Mouse (Mus musculus): ENCODE measurements around the gene Thap8. TPM values are rescaled to one million over a fixed set of nuclear protein-coding genes. Genes with fewer than 3 reads are reported as not detected.
"Not testable (repeated sequence)": the region's sequence is repeated elsewhere in the genome, so short reads cannot be mapped to it uniquely, and the experiment has no call there.

The Thap8 gene
- polyA plus RNA-seq, 1 experiment from 2014 or later: 0.66 TPM

GRCm38 (mm10) chr7:30237374-30237773 lies 42.5 kb upstream of the Thap8 start:
- 89% methylated on average over 3 of the region's 3 CpGs for WGBS
- H3K27ac ChIP-seq (ENCODE audit: low read depth, low read length); H3K4me2 ChIP-seq (ENCODE audit: low read length): not testable (repeated sequence)

GRCm38 (mm10) chr7:30251956-30252954 lies 27.6 kb upstream of the Thap8 start:
- no peak for ATAC-seq
- WGBS: 90% methylated on average over 12 of the region's 12 CpGs
- H3K27me3 ChIP-seq (replicated peaks; ENCODE audit: control insufficient read depth, insufficient read depth, low read length): no peaks in the 10 kb centered on the region
- H3K4me2 ChIP-seq (ENCODE audit: low read length): no peak overlapping the region
- H3K36me3 ChIP-seq (ENCODE audit: control insufficient read depth, insufficient read depth, low read length): no peaks in the 10 kb centered on the region
- H3K9ac ChIP-seq (ENCODE audit: low read depth, low read length): no peak overlapping the region
- no peak overlapping the region for H3K27ac ChIP-seq (ENCODE audit: low read depth, low read length)
- H3K9me3 ChIP-seq (ENCODE audit: control insufficient read depth, low read length): no peaks in the 10 kb centered on the region
- no peaks in the 10 kb centered on the region for H3K4me1 ChIP-seq (ENCODE audit: control insufficient read depth, insufficient read depth, low read depth, low read length)
- no peak overlapping the region for H3K4me3 ChIP-seq (ENCODE audit: low read length)

More at GRCm38 (mm10) chr7:30237374-30237773, 42.5 kb upstream of the Thap8 start:
- H3K9ac ChIP-seq (ENCODE audit: low read depth, low read length); H3K4me3 ChIP-seq (ENCODE audit: low read length); ATAC-seq; H3K27me3 ChIP-seq (replicated peaks; ENCODE audit: control insufficient read depth, insufficient read depth, low read length); H3K9me3 ChIP-seq (ENCODE audit: control insufficient read depth, low read length): not testable (repeated sequence)
- H3K36me3 ChIP-seq (ENCODE audit: control insufficient read depth, insufficient read depth, low read length): peaks cover 17% of the 10 kb centered on the region; the same call in 1 of the 2 replicates
- peaks cover 11% of the 10 kb centered on the region for H3K4me1 ChIP-seq (ENCODE audit: control insufficient read depth, insufficient read depth, low read depth, low read length)

GRCm38 (mm10) chr7:30265041-30265440 lies 14.9 kb upstream of the Thap8 start:
- H3K4me2 ChIP-seq (ENCODE audit: low read length): no peak overlapping the region
- 88% methylated on average over 2 of the region's 2 CpGs for WGBS
- no peaks in the 10 kb centered on the region for H3K36me3 ChIP-seq (ENCODE audit: control insufficient read depth, insufficient read depth, low read length)
- H3K9ac ChIP-seq (ENCODE audit: low read depth, low read length): no peak overlapping the region
- no peaks in the 10 kb centered on the region for H3K27me3 ChIP-seq (replicated peaks; ENCODE audit: control insufficient read depth, insufficient read depth, low read length)
- no peak overlapping the region for H3K4me3 ChIP-seq (ENCODE audit: low read length)
- no peaks in the 10 kb centered on the region for H3K4me1 ChIP-seq (ENCODE audit: control insufficient read depth, insufficient read depth, low read depth, low read length)
- no peak for ATAC-seq
- no peak overlapping the region for H3K27ac ChIP-seq (ENCODE audit: low read depth, low read length)
- H3K9me3 ChIP-seq (ENCODE audit: control insufficient read depth, low read length): no peaks in the 10 kb centered on the region

GRCm38 (mm10) chr7:30265531-30265930 lies 14.4 kb upstream of the Thap8 start:
- Histone ChIP-seq H3K4me3 (ENCODE audit: low read length) (no peak overlapping the region), H3K4me2 (ENCODE audit: low read length) (no peak overlapping the region), H3K27me3 (replicated peaks; ENCODE audit: control insufficient read depth, insufficient read depth, low read length) (no peaks in the 10 kb centered on the region), H3K36me3 (ENCODE audit: control insufficient read depth, insufficient read depth, low read length) (no peaks in the 10 kb centered on the region; the same call in 1 of the 2 replicates), H3K4me1 (ENCODE audit: control insufficient read depth, insufficient read depth, low read depth, low read length) (no peaks in the 10 kb centered on the region), H3K9me3 (ENCODE audit: control insufficient read depth, low read length) (no peaks in the 10 kb centered on the region), H3K27ac (ENCODE audit: low read depth, low read length) (no peak overlapping the region), H3K9ac (ENCODE audit: low read depth, low read length) (no peak overlapping the region)
- ATAC-seq: no peak
- 94% methylated on average over 5 of the region's 5 CpGs for WGBS

- Histone ChIP-seq H3K9me3 (ENCODE audit: control insufficient read depth, low read length) (no peaks in the 10 kb centered on the region), H3K27me3 (replicated peaks; ENCODE audit: control insufficient read depth, insufficient read depth, low read length) (no peaks in the 10 kb centered on the region), H3K4me3 (ENCODE audit: low read length) (no peak overlapping the region), H3K4me1 (ENCODE audit: control insufficient read depth, insufficient read depth, low read depth, low read length) (no peaks in the 10 kb centered on the region), H3K36me3 (ENCODE audit: control insufficient read depth, insufficient read depth, low read length) (no peaks in the 10 kb centered on the region; the same call in 1 of the 2 replicates), H3K4me2 (ENCODE audit: low read length) (no peak overlapping the region), H3K27ac (ENCODE audit: low read depth, low read length) (no peak overlapping the region), H3K9ac (ENCODE audit: low read depth, low read length) (no peak overlapping the region)
- ATAC-seq: no peak
- WGBS: 89% methylated on average over 7 of the region's 7 CpGs
Observed at GRCm38 (mm10) chr7:30265935-30266334, 14.0 kb upstream of the Thap8 start.

- Histone ChIP-seq H3K4me2 (ENCODE audit: low read length) (no peak overlapping the region), H3K9ac (ENCODE audit: low read depth, low read length) (no peak overlapping the region), H3K27me3 (replicated peaks; ENCODE audit: control insufficient read depth, insufficient read depth, low read length) (no peaks in the 10 kb centered on the region), H3K27ac (ENCODE audit: low read depth, low read length) (no peak overlapping the region), H3K36me3 (ENCODE audit: control insufficient read depth, insufficient read depth, low read length) (no peaks in the 10 kb centered on the region; the same call in 1 of the 2 replicates), H3K9me3 (ENCODE audit: control insufficient read depth, low read length) (no peaks in the 10 kb centered on the region), H3K4me1 (ENCODE audit: control insufficient read depth, insufficient read depth, low read depth, low read length) (no peaks in the 10 kb centered on the region), H3K4me3 (ENCODE audit: low read length) (no peak overlapping the region)
- WGBS: 85% methylated on average over 3 of the region's 3 CpGs
- no peak for ATAC-seq
Observed at GRCm38 (mm10) chr7:30266780-30267179, 13.1 kb upstream of the Thap8 start.

GRCm38 (mm10) chr7:30269641-30270040 lies 10.3 kb upstream of the Thap8 start:
- Histone ChIP-seq H3K27ac (ENCODE audit: low read depth, low read length) (no peak overlapping the region), H3K4me1 (ENCODE audit: control insufficient read depth, insufficient read depth, low read depth, low read length) (no peaks in the 10 kb centered on the region), H3K27me3 (replicated peaks; ENCODE audit: control insufficient read depth, insufficient read depth, low read length) (no peaks in the 10 kb centered on the region), H3K4me2 (ENCODE audit: low read length) (no peak overlapping the region), H3K4me3 (ENCODE audit: low read length) (no peak overlapping the region), H3K9me3 (ENCODE audit: control insufficient read depth, low read length) (no peaks in the 10 kb centered on the region), H3K36me3 (ENCODE audit: control insufficient read depth, insufficient read depth, low read length) (no peaks in the 10 kb centered on the region; the same call in 1 of the 2 replicates), H3K9ac (ENCODE audit: low read depth, low read length) (no peak overlapping the region)
- 87% methylated on average over 4 of the region's 4 CpGs for WGBS
- no peak for ATAC-seq

GRCm38 (mm10) chr7:30274383-30274782 lies 5.5 kb upstream of the Thap8 start:
- H3K4me2 ChIP-seq (ENCODE audit: low read length): no peak overlapping the region
- H3K36me3 ChIP-seq (ENCODE audit: control insufficient read depth, insufficient read depth, low read length): no peaks in the 10 kb centered on the region; the same call in 1 of the 2 replicates
- whole genome bisulfite sequencing: 89% methylated on average over 6 of the region's 6 CpGs
- no peak overlapping the region for H3K4me3 ChIP-seq (ENCODE audit: low read length)
- no peaks in the 10 kb centered on the region; the same call in 1 of the 2 replicates for H3K4me1 ChIP-seq (ENCODE audit: control insufficient read depth, insufficient read depth, low read depth, low read length)
- H3K27me3 ChIP-seq (replicated peaks; ENCODE audit: control insufficient read depth, insufficient read depth, low read length): no peaks in the 10 kb centered on the region
- H3K9me3 ChIP-seq (ENCODE audit: control insufficient read depth, low read length): no peaks in the 10 kb centered on the region
- no peak for ATAC-seq
- no peak overlapping the region for H3K27ac ChIP-seq (ENCODE audit: low read depth, low read length)
- no peak overlapping the region for H3K9ac ChIP-seq (ENCODE audit: low read depth, low read length)

GRCm38 (mm10) chr7:30278911-30279310 lies 983 bp upstream of the Thap8 start:
- ATAC-seq: no peak
- WGBS: 62% methylated on average over 2 of the region's 2 CpGs
- H3K27me3 ChIP-seq (replicated peaks; ENCODE audit: control insufficient read depth, insufficient read depth, low read length): no peaks in the 10 kb centered on the region
- no peak overlapping the region for H3K9ac ChIP-seq (ENCODE audit: low read depth, low read length)
- H3K4me1 ChIP-seq (ENCODE audit: control insufficient read depth, insufficient read depth, low read depth, low read length): peaks cover 2% of the 10 kb centered on the region; the same call in 1 of the 2 replicates
- no peaks in the 10 kb centered on the region for H3K36me3 ChIP-seq (ENCODE audit: control insufficient read depth, insufficient read depth, low read length)
- no peak overlapping the region for H3K4me2 ChIP-seq (ENCODE audit: low read length)
- no peak overlapping the region for H3K27ac ChIP-seq (ENCODE audit: low read depth, low read length)
- no peaks in the 10 kb centered on the region for H3K9me3 ChIP-seq (ENCODE audit: control insufficient read depth, low read length)
- no peak overlapping the region for H3K4me3 ChIP-seq (ENCODE audit: low read length)

All from hindbrain, embryonic 16.5 days (tissue).